Mouse (Mus musculus) CD4-positive, CD25-positive, alpha-beta regulatory T cell, adult 4 months (primary cell): ENCODE results near the gene Sprr2k. TPM values are rescaled to one million over a fixed set of nuclear protein-coding genes. Genes with fewer than 3 reads are reported as not detected.
"Not testable (repeated sequence)": the region's sequence is repeated elsewhere in the genome, so short reads cannot be mapped to it uniquely, and the experiment has no call there.

Experiments
- ATAC-seq: one replicate; pipeline ENCODE4 v1.8.0; 2017
- polyA plus RNA-seq, 2 experiments: library from polyadenylated mRNA; unstranded; fragments of 100-300 nt; shearing (Covaris generic); gene quantifications; one replicate each; pipeline ENCODE4 v1.2.1; 2017

Sprr2k gene
- polyA plus RNA-seq = not detected

GRCm38 (mm10) chr3:92432282-92432681, at the start of gene Sprr2k:
Gene Sprr2k, plus strand, starts transcription at chr3:92432582.
- no peak for ATAC-seq

- no peak for ATAC-seq
These were observed 47.0 kb upstream of the Sprr2k start, which contains the start of gene Sprr2h for GRCm38 (mm10) chr3:92385385-92385784. Gene Sprr2h, plus strand, starts transcription at chr3:92385685.

DNA sequence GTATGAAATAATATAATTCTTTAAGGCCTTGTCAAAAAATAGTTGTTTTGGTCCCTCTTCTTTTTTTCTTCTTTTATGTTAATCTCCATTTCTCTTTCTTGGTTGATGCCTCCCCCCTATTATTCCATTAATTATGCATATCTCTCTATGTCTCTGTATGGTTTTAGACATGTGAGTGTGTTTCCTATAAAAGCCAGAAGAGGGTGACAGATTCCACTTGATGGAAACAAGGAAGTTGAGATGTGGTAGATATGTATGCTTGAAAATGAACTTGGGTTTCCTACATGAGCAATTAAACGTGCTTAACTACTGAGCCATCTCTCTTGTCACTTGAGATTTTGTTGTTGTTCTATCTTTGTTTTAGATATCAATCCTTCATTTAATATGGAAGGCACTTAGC, 38.1 kb upstream of the Sprr2k start:
- no peak for ATAC-seq

GRCm38 (mm10) chr3:92407691-92408090, 24.7 kb upstream of the Sprr2k start, which contains the start of gene Sprr2i:
Gene Sprr2i, plus strand, starts transcription at chr3:92407991.
- no peak for ATAC-seq

DNA sequence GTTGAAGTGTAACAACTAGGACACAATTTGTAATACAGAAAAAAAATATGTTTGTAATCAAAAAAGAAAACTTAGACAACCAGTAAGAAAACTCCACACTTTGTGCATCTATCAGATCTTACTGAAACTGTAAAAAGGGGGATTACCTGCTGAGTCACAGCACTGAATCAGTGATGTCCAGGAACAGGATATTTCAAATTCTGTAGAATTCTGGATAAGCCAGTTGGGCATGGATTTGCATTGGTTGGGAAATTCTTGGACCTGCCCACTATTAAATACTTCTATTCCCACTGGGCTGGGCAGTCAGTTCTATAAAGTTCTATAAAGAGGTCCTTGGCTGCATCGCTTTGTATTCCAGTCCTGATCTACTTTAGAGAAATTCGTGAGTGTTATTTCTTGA, 14.6 kb upstream of the Sprr2k start, which contains the start of gene Sprr2j-ps:
Gene Sprr2j-ps, plus strand, starts transcription at position 301 of the 400 bp plus-strand sequence.
- ATAC-seq = no peak

- no peak for ATAC-seq
These were observed 3.1 kb upstream of the Sprr2k start, which contains the start of gene Gm9774 for GRCm38 (mm10) chr3:92429323-92429722. Gene Gm9774, minus strand, starts transcription at chr3:92429423.

GRCm38 (mm10) chr3:92438689-92439088, 6.3 kb downstream of the Sprr2k start, which contains the start of gene Sprr1b:
Gene Sprr1b, minus strand, starts transcription at chr3:92438789.
- no peak for ATAC-seq

DNA sequence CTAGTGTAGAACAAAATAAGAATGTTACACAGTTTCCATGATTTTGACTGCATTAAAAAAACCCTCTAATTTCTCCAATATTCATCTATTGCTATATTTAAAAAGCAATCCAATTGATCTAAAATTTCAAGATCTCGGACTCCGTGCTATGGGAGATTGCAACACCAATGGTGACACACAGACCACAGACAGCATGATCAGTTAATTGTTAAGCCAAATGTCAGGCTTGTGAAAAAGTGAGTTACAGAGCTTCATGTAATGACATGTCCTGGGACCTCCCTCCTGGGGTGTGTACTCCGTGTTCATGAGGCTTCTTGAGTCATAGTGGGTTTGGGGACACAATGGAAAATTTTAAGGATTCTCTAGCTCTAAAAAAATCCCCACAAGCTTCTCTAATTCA, 7.8 kb downstream of the Sprr2k start:
- ATAC-seq = no peak

DNA sequence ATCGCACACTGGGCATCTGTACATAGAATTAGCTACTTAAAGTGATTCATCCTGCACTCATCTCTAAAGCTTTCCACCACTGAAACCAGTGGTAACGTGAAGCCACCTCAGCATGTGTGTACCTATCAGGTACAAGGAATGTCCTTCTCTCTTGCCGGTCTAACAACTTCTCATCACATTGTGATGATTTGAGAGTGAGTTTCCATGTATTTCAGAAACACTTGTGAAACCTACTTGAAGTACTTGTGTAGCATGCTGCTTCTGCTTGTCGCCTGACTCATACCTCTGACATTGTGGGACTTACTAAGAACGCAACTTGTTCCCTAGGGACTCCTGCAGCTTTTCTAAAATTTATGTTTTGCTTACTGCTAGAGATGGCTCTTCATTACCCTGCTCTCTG, 22.8 kb downstream of the Sprr2k start:
- ATAC-seq = no peak

DNA sequence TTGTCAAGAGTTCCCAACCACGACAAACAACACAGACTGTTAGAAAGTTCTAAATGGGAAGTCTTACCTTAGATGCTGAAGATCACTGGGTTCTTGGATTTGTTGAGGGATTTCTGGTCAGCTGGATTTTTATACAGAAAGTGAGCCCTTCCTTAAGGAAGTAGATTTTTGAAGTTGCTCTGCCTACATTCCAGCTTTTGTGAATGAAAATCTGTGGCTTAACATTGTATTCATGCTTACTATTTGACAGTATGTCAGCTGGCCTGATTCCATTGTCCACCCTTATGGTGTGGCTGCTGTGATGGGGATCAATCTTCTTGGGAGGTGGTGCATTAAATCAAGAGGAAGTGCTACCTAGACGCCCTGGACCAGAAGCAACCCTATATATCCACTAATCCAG, 26.2 kb downstream of the Sprr2k start, which contains the start of gene Sprr3:
Gene Sprr3, minus strand, starts transcription at position 101 of the 400 bp plus-strand sequence.
- no peak for ATAC-seq

DNA sequence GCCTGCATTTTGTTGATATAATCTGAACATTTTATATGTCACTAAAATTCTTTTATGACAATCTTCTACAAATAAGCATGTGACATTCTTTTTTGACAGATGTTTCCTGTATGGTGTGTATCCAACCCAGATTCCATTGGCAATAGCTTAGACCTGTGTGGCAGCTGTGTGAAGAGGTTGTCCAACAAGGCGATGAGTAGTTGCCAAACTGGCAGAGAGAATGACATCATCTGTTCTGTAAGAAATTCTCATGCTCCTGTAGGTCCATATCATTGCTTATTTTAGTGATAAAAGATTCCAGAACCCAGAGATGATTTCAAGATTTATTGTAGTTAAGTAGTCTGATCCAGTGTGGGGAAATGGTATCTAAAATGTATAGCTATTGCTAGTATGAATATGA, 34.2 kb downstream of the Sprr2k start:
- ATAC-seq = no peak

- ATAC-seq = no peak
These were observed 35.0 kb downstream of the Sprr2k start for GRCm38 (mm10) chr3:92467424-92467823.

- no peak for ATAC-seq
These were observed 37.7 kb downstream of the Sprr2k start for GRCm38 (mm10) chr3:92470111-92470510.

DNA sequence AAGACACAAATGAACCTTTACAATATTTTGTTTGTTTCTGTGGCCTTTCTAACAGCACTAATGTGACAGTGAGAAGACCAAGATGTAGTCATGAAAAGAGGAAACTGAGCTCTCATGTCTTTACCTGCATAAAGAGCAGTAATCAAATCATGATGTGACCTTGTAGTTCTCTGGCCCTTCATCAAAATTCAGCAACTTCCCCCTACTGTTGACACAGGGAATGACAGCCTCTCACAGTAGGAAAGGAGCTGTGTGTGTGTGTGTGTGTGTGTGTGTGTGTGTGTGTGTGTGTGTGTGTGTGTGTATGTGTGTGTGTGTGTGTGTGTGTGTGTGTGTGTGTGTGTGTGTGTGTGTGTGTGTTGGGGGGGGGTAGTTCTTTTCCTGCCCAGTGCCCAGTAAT, 48.9 kb downstream of the Sprr2k start:
- not testable (repeated sequence) for ATAC-seq

Other genes starting within 250 kb of the Sprr2k start
- not detected for gene Sprr2a1, start 216.8 kb upstream of the Sprr2k start, polyA plus RNA-seq
- gene Sprr2a2, start 216.7 kb upstream of the Sprr2k start, polyA plus RNA-seq = not detected
- gene Sprr2a3, start 147.2 kb upstream of the Sprr2k start, polyA plus RNA-seq = not detected
- not detected for gene Sprr2b, start 116.0 kb upstream of the Sprr2k start, polyA plus RNA-seq
- gene Sprr2d, start 93.4 kb upstream of the Sprr2k start, polyA plus RNA-seq = not detected
- gene Sprr2e, start 80.4 kb upstream of the Sprr2k start, polyA plus RNA-seq = not detected
- not detected for gene Sprr2f, start 67.4 kb upstream of the Sprr2k start, polyA plus RNA-seq
- not detected for gene Sprr2h, start 46.9 kb upstream of the Sprr2k start, polyA plus RNA-seq
- gene Sprr2i, start 24.6 kb upstream of the Sprr2k start, polyA plus RNA-seq = not detected
- not detected for gene Sprr2j-ps, start 14.5 kb upstream of the Sprr2k start, polyA plus RNA-seq
- gene Gm9774, start 3.2 kb upstream of the Sprr2k start, polyA plus RNA-seq = 10 to 100 TPM in 1 of 2 experiments, 1 to 10 TPM in 1; 9.0 to 12.9 TPM
- gene Sprr1b, start 6.2 kb downstream of the Sprr2k start, polyA plus RNA-seq = not detected
- gene Sprr3, start 26.1 kb downstream of the Sprr2k start, polyA plus RNA-seq = not detected
- not detected for gene Sprr1a, start 53.3 kb downstream of the Sprr2k start, polyA plus RNA-seq
- not detected for gene Sprr4, start 67.9 kb downstream of the Sprr2k start, polyA plus RNA-seq
- gene 2310046K23Rik, start 101.9 kb downstream of the Sprr2k start, polyA plus RNA-seq = not detected
- not detected for gene Ivl, start 141.2 kb downstream of the Sprr2k start, polyA plus RNA-seq
- gene Smcp, start 156.4 kb downstream of the Sprr2k start, polyA plus RNA-seq = not detected
- not detected for gene 2210017I01Rik, start 174.9 kb downstream of the Sprr2k start, polyA plus RNA-seq
- not detected for gene Lce6a, start 189.1 kb downstream of the Sprr2k start, polyA plus RNA-seq
- gene Lce1a1, start 215.7 kb downstream of the Sprr2k start, polyA plus RNA-seq = not detected
- not detected for gene Lce1b, start 224.3 kb downstream of the Sprr2k start, polyA plus RNA-seq
- gene Lce1a2, start 237.7 kb downstream of the Sprr2k start, polyA plus RNA-seq = not detected
- not detected for gene Lce1c, start 246.7 kb downstream of the Sprr2k start, polyA plus RNA-seq